Mouse (Mus musculus) macrophage (primary cell): Measurements from ENCODE around the gene Krt18. TPM values are rescaled to one million over a fixed set of nuclear protein-coding genes. Genes with fewer than 3 reads are reported as not detected.

Experiments used
- H3K27ac ChIP-seq: fragments of 350-480 bp; formaldehyde crosslinking; 2 replicates; pipeline ENCODE4 v1.9.0; 2021
- H3K36me3 ChIP-seq: fragments of 350-480 bp; formaldehyde crosslinking; 2 replicates; pipeline ENCODE4 v1.9.0; 2021; ENCODE audit errors: inconsistent target
- H3K4me3 ChIP-seq: fragments of 350-480 bp; formaldehyde crosslinking; 2 replicates; pipeline ENCODE4 v1.9.0; 2021; ENCODE audit errors: inconsistent target
- H3K79me2 ChIP-seq: fragments of 350-480 bp; formaldehyde crosslinking; 2 replicates; pipeline ENCODE4 v1.9.0; 2021; ENCODE audit errors: inconsistent target
- WGBS: methylation state at CpG from one replicate; pipeline ENCODE4 v1.1.7; 2026; ENCODE audit warnings: inconsistent platforms; ENCODE audit not compliant: missing documents; 5-methylcytosine and 5-hydroxymethylcytosine counted together
- polyA plus RNA-seq: library from polyadenylated mRNA; stranded (reverse); fragments of 250-400 nt; gene quantifications from 3 replicates; pipeline ENCODE4 v1.2.4, GENCODE M21; 2018; ENCODE audit warnings: inconsistent platforms

Krt18 gene
- polyA plus RNA-seq, 1 experiment from 2014 or later: not detected

DNA sequence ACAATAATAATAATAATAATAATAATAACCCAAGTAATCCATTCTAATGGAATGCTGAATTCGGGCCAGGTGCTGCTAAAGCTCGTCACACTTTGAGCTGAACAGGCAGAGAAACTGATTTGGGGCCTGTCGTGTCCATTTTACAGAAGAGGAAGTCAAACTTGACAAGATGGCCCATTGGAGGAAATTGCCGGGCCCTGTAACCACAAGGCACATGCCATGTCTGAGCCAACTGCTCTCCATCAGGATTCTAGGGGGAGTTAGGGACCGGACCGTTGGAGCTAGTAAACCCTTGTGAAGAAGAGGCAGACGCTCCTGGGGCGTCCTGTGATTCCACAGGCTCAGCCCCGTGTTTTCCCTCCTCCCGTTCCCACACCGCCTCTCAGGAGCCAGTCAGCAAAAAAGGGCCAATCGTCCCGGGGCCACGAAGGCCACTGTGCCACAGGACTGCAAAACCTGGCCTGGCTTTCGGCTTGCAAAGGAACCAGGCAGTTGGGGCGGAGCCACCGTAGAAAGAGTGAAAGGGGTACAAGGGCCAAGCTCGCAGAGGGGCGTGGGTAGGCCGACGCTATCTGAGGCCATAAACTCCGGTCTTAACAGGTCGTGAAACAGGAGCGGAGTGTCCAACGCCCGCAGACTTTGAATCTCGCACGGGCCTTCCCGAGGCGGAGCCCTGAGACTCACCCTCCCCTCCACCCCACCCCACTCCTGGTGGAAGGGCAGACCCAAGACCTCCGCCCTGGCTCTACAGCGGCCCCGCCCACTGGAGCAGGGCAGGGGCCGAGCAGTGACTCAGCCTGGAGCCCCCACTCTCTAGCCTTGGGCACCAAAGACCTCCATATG, 25.1 kb upstream of the Krt18 start:
- H3K36me3 ChIP-seq: no peaks in the 10 kb centered on the region
- no peak overlapping the region for H3K4me3 ChIP-seq
- no peak overlapping the region for H3K27ac ChIP-seq
- no peaks in the 10 kb centered on the region for H3K79me2 ChIP-seq
- WGBS: 15% methylated on average over 33 of the region's 34 CpGs

DNA sequence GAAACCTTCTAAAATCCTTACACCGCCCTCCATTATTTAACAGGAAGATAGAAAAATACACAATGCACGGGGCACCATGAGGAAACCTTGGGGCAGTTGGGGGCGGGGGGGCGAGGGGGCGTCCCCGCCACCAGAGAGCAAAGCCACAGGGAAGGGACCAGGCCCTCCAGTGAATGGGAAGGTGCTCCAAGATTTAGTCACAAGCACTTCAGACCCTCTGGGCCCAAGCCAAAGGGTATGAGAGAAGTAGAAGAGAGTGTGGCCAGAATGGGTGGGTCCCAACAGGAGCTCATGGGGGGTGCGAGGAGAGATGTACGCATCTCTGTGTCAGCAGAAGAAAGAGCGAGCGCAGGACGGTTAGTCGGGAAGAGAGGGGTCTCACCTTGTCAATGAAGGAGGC, 24.5 kb upstream of the Krt18 start:
- no peak overlapping the region for H3K27ac ChIP-seq
- H3K4me3 ChIP-seq: no peak overlapping the region
- H3K36me3 ChIP-seq: no peaks in the 10 kb centered on the region
- 74% methylated on average over 12 of the region's 12 CpGs for WGBS
- no peaks in the 10 kb centered on the region for H3K79me2 ChIP-seq

DNA sequence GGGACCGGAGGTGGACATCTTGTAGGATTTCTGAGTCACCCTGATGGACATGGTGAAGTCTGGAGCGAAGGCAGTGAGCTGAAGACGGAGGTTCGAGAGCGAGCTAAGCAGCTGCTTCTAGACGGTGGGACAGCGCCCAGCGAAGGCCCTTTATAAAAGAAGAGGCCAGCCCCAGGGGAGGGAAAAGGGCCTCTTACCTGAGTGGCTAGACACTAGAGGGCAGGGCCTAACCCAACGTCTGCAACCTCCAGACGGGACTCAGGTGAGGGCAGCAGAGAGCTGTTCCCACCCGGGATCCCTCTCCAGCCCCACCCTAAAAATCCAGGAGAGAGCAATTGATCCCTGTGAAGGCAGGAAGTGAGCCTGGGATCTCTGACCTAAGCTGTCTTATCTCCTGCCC, 23.8 kb upstream of the Krt18 start, which contains the start of gene Krt8:
Gene Krt8 (minus strand): TSS at position 294 of the 400 bp plus-strand sequence.
- Histone ChIP-seq H3K36me3 (no peaks in the 10 kb centered on the region), H3K4me3 (no peak within 1 kb of the TSS), H3K27ac (no peak within 1 kb of the TSS), H3K79me2 (no peaks in the 10 kb centered on the region)
- 86% methylated on average over 10 of the region's 11 CpGs for WGBS

DNA sequence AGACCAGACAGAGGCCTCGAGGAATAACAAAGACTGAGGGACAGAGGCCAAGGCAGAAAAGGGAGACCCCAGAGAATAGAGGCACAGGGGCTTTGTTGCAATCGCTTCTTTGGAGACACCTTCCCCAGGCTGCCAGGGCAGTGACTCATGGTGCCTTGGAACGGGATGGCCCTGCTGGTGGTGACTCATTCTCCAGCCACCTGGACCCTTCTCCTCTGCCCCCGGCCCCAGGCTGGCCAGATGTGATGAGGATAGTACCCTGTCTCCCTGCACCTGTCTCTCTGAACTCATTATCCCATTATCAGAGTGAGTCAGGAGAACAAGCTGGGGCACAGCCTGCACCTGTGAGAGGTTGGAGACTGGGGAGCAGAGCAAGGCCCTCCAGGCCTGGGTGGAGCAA, 22.7 kb upstream of the Krt18 start:
- H3K79me2 ChIP-seq: no peaks in the 10 kb centered on the region
- no peak overlapping the region for H3K4me3 ChIP-seq
- no peak overlapping the region for H3K27ac ChIP-seq
- no peaks in the 10 kb centered on the region for H3K36me3 ChIP-seq
- 71% methylated on average over 4 of the region's 4 CpGs for WGBS

DNA sequence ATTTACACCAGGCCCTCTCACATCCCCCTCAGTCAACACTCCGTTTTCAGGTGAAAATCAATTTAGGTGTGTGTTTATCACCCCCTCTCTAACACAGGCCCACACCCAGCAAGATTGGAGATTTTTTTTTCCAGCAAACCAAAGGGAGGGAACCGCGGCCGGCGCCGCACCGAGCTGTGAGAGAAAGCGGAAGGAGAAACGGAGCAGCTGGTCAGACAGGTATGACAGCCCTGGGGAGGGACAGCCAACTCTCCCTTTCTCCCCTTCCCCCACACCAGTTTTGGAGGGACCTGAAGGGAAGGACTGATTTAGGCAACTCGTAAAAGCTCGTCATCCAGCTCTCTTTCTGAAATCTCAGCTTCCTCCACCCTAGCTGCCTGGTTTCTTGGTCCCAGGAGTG, 21.7 kb upstream of the Krt18 start:
- H3K79me2 ChIP-seq: no peaks in the 10 kb centered on the region
- H3K36me3 ChIP-seq: no peaks in the 10 kb centered on the region
- no peak overlapping the region for H3K4me3 ChIP-seq
- no peak overlapping the region for H3K27ac ChIP-seq
- 14% methylated on average over 11 of the region's 11 CpGs for WGBS

DNA sequence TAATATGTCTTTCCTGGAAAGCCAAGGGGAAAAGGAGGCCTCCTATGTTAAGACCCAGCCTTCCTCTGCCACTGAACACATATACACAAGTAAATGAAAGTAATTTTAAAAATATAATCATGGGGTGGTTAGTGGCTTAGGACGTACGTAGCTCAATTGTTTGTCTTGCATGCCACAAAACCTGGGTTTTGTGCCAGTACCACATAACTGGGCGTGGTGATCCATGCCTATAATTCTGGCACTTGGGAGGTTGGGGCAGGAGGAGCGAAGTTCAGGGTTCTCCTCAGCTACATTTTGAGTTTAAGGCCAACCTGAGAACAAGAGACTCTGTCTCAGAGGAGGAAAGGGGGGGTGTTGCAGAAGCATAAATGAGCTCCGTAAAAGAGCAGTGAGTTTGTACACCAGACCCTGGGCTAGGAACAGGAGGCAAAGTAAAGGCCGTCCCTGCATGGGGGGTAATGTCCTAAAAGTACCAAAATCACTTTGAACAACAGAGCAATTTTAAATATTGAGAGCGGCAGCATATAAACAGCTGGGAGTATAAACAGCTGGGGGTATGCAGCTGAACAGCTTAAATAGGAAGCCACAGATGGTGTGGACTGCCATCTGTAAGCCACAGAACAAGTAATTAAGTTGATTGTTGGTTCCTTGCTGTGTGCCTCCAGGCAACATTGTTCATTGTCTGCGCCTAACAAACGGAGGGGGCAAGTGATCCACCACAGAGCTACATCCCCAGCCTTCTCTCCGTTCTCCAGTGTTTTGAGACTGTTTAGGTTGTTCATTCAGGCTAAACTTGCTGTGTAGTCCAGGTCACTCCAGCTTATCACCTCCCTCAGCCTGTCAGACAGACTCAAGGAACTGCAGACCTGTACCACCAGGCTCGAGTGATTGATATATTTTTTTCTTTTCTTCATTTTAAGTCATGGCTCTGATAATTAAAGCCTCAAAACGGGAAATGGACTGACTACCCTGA, 20.6 kb upstream of the Krt18 start:
- whole genome bisulfite sequencing: 62% methylated on average over 12 of the region's 12 CpGs
- Histone ChIP-seq H3K4me3 (no peak overlapping the region), H3K79me2 (no peaks in the 10 kb centered on the region), H3K27ac (no peak overlapping the region), H3K36me3 (no peaks in the 10 kb centered on the region)

DNA sequence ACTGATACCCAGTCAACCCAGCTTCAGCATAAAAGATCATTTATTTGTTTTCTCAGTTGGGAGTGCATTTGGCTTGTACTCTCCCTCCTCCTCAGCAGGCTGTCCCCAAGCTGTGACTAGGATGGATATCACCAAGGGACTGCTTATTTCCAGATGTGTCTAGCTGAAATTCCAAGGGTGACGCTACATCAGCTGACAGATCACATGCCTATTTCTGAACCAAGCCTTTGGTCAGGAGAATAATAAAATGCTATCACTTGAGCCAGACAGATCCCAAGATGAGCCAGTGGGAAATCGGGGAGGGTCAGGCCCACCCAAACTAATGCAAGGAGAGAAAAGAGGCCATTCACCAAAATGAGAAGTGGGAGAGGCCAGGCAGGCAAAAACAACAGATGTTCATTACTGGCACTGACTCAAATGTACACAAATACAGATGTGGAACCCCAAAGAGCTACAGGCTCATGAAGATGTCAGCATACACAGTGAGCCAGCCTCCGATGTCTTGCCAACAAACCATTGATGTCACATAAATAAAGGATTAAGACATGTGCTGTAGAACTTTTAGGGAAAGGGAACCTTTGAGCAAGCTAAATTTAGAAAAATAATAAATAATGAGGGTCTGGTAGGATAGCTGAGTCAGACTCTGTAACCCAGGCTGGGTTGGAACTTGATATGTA, 17.3 kb upstream of the Krt18 start:
- Histone ChIP-seq H3K79me2 (no peaks in the 10 kb centered on the region), H3K36me3 (no peaks in the 10 kb centered on the region), H3K27ac (no peak overlapping the region), H3K4me3 (no peak overlapping the region)
- 85% methylated on average over 3 of the region's 3 CpGs for WGBS

DNA sequence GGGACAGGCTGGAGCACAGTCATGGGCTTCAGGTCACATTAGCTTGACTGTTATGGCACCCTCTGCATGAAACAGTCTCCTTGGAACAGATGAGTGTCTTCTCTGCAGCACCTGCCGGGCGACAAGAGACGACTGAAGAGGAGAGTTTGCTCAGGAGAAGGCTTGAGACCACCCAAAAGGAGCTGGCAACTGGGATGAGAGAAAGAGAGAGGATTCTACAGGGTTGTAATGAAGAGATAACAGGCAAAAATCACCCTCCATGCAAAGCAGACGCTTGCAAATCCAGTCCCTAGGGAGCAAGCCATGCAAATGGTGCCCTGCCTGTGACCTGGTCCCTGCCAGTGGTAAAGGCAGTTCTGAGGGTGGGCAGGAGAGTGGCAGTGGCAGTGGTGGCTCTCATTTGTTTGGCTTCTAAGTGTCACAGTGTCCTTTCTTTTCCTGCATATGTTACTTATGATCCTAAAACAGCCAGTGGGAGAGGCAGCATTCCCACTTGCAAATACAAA, 15.7 kb upstream of the Krt18 start:
- H3K27ac ChIP-seq: no peak overlapping the region
- WGBS: 93% methylated on average over 4 of the region's 4 CpGs
- no peak overlapping the region for H3K4me3 ChIP-seq
- no peaks in the 10 kb centered on the region for H3K36me3 ChIP-seq
- H3K79me2 ChIP-seq: no peaks in the 10 kb centered on the region

DNA sequence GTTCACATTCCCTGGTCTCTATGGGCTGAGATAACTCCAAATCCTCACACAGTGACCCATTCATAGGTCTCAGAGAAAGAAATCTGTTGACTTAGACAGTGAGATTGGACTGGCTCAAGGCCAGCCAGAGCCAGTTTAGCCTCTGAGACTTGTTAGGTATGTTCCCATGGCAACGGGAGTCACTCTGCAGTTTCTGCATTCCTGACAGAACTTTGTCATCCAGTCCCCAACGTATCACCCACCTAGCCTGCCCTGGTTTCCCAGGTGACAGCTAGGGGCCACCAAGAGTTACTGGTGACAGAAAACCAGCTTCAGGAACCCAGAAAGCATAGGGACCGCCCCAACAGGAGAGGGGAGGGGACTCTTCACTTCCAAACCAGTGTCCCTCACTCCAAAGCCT, 14.3 kb upstream of the Krt18 start:
- H3K27ac ChIP-seq: no peak overlapping the region
- H3K4me3 ChIP-seq: no peak overlapping the region
- no peaks in the 10 kb centered on the region for H3K79me2 ChIP-seq
- WGBS: 83% methylated on average over 3 of the region's 3 CpGs
- no peaks in the 10 kb centered on the region for H3K36me3 ChIP-seq

DNA sequence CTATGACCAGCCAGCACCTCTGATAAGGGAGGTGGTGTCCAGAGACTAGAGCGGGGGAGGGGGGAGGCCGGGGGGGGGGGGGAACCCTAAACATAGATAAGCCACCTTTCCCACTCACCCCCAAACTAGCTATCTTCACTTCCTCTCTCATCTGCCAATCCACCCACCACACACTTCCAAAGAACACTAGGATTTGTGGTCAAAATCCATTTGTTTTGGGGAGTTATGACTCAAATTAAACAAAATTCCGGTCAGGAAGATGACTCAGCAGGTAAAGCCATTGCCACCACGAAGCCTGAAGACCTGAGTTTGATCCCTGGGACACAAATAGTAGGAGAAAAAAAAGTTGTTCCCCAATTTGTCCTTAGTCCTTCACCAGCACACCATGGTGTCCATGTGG, 13.1 kb upstream of the Krt18 start:
- Histone ChIP-seq H3K27ac (no peak overlapping the region), H3K4me3 (no peak overlapping the region), H3K79me2 (no peaks in the 10 kb centered on the region), H3K36me3 (no peaks in the 10 kb centered on the region)
- 78% methylated on average over 2 of the region's 4 CpGs for WGBS

DNA sequence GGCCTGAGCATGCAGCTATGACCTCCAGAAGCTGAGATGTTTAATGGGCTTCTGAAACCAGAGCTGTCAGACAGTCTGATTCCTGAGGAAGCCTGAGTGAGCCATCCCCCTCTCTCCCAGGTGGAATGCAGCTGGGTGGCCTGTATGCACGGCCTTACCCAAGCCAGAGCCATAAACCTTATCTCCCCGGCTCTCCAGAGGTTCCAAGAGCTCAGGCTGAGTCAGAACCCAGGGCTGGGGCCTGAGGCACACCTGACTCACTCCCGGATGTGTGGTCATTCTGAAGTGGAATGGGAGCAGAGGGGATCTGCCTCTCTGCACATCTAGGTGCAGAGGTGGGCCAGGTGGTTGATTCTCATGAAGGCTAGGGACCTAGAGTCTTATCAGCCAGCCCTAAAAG, 11.9 kb upstream of the Krt18 start:
- Histone ChIP-seq H3K4me3 (no peak overlapping the region), H3K79me2 (no peaks in the 10 kb centered on the region), H3K36me3 (no peaks in the 10 kb centered on the region), H3K27ac (no peak overlapping the region)
- WGBS: 93% methylated on average over 3 of the region's 3 CpGs

DNA sequence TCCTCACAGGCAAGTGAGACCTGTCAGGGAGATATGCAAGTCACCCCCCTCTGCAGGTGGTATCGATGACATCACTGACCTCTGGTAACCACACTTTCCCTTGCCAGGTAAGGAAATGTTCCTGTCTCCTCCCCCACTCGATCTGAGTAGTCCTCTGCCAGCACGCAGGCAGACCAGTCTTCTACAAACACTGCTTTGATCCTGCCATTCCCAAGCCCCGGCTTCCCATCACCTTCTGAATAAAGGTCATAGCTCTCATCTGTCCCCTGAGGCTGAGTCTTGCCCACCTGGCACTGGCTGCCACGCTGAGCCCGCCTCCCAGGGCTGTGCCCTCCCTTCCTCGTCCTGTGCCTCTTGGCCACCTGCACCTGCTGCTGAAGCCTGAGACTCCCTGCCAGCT, 11.2 kb upstream of the Krt18 start:
- no peaks in the 10 kb centered on the region for H3K36me3 ChIP-seq
- no peaks in the 10 kb centered on the region for H3K79me2 ChIP-seq
- WGBS: 67% methylated on average over 7 of the region's 7 CpGs
- no peak overlapping the region for H3K27ac ChIP-seq
- H3K4me3 ChIP-seq: no peak overlapping the region

DNA sequence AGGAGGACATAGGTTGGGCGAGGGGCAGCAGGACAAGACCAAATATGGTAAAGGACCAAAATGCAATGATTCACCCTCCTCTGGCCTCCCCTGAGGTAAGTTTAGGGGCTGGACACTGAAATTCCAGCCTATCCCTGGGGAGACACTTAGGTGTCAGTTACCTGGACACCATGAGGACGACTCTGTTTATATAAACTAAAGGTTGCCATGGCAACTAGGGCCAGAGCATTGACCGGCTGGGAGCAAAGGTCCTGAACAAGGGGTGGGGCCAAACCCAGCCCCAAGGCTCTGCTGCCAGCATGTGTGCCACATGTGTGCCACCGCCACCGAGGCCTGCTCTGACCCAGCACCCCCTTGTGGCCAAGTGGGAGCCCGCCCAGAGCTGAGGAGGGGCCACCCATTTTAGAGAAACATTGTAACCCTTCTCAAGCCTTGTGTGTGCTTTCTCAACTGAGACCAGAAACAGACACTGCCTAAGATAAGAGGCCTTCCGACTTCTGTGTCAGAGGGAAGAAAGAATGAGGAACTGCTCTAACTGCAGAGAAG, 10.0 kb upstream of the Krt18 start:
- Histone ChIP-seq H3K36me3 (no peaks in the 10 kb centered on the region), H3K27ac (no peak overlapping the region), H3K4me3 (no peak overlapping the region), H3K79me2 (no peaks in the 10 kb centered on the region)
- 26% methylated on average over 7 of the region's 7 CpGs for WGBS

DNA sequence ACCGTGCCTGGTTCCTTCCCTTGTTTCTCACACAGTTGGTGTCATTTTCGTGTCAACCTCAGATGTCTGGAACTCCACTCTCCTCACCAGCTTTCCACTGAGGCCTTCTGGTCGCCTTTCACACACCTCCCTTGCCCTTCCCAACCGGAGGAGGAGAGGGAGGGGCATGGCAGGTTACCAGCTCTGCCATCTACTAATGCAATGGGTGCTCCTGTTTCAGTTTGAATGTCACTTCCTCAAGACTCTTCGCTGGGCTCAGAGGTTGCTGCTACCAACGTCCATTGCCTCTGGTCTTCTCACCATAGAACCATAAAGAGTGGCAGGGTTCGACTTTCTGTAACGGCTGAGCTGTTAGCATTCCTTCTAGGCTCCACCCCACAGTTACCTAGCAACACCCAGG, 5.5 kb upstream of the Krt18 start:
- no peak overlapping the region for H3K27ac ChIP-seq
- no peak overlapping the region for H3K4me3 ChIP-seq
- WGBS: 39% methylated on average over 8 of the region's 8 CpGs
- no peaks in the 10 kb centered on the region for H3K79me2 ChIP-seq
- H3K36me3 ChIP-seq: no peaks in the 10 kb centered on the region
